Mouse (Mus musculus) megakaryocyte, embryonic 14.5 days (primary cell): ENCODE data around the gene Wdr89.

Experiments used
- FLI1 ChIP-seq: IDR thresholded peaks from 2 replicates; pipeline ENCODE4 v1.6.1; 2012; ENCODE audit warnings: low read length, inconsistent platforms, mixed read lengths
- GATA1 ChIP-seq: IDR thresholded peaks from 3 replicates; pipeline ENCODE4 v1.6.1; 2012; ENCODE audit warnings: mixed read lengths, low read length, inconsistent platforms, borderline replicate concordance

DNA sequence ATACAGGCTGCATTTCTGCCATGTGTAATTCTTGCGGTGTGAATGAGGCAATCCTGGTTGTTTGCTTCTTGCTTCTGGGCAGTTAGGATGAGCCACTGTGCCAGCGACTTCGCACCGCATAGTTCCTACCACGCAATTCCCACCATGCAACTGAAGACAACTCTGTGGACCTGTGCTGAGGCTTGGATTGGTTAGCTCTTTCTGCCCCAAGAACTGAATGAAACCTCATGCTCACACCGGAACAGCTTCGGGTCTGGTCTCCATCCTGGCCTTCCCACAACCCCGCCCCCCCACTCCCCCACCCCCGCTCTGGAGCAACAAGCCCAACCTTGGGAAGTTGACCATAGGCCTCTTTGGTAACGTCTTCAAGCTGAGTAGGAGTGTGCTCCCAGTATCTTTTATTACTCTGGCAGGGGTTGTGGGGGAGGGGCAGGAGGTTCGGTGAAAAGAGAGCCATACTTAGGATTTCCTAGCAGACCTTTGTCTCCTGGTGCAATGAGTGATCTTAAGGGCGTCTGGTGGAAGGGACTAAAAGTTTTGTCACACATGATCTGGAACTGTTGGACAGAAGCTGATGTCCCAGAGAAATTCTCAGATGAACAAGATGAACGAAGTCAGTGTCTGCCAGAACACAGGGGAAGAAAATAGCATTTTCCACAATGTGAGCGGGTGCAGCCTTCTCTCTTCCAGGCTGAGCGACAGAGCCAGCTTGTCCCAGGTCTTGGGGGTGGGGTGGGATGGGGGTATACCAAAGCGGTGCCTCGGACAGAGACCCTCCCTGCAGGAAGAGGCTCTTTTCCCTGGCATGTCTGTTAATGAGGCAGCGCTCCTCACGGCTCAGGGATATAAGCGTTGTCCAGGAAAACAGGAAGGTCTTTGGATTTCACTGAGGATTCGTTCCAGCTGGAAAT, 32.1 kb upstream of the Wdr89 start:
- TF ChIP-seq GATA1 (no peak), FLI1 (no peak)
